Mouse (Mus musculus): ENCODE results near the gene Gm973. TPM values are rescaled to one million over a fixed set of nuclear protein-coding genes. Genes with fewer than 3 reads are reported as not detected.
A peak's percentile ranks its signal among the peaks of the same experiment; 100 is the strongest.

Gene Gm973
- polyA plus RNA-seq, 1 experiment from 2014 or later, result 0.99 TPM

DNA sequence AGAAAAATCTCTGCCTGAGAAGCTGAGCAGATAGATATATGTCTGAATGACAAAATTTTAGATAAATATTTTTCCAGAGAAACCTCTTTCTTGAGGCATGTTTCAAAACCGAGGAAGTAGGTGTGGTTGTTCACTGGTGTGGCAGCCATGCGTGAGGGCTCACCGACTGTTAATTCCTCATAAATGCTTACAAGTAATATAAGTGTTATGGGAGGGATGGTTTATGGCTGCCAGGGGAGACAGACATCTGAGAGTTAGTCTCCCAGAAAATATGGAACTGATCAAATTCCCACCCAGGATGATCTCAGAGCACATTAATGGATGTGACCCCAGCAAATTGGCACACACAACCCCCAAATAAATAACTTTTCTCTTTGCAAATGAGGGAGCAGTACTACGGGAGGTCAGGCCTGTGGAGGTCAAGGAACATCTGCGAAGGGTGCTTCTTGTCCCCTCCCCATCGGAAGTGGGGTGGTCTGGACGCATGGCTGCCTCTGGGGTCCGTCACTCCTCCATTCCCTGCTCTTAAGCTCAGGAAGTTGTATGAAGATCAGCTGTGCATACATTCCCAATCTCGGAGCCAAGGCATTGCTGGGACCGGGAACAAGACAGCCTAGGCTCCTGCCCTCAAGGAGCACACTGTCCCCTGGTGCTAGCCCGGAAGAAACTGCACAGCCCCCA is 78.7 kb downstream of the Gm973 start:
- 87% methylated on average over 11 of the region's 11 CpGs for WGBS
- ATAC-seq (replicated peaks; ENCODE audit: low FRiP score), result no peak
- H3K4me3 ChIP-seq (ENCODE audit: low read depth, low read length), result no peak overlapping the region
- H3K36me3 ChIP-seq (ENCODE audit: control insufficient read depth, insufficient read depth, low read length), result no peaks in the 10 kb centered on the region
- peaks cover 13% of the 10 kb centered on the region; the same call in 1 of the 2 replicates for H3K27me3 ChIP-seq (ENCODE audit: control insufficient read depth, insufficient read depth, low read length)
- H3K27ac ChIP-seq (ENCODE audit: low read depth, low read length), result no peak overlapping the region
- H3K4me2 ChIP-seq (ENCODE audit: low read depth, low read length, severe bottlenecking), result no peak overlapping the region
- H3K4me1 ChIP-seq (replicated peaks; ENCODE audit: control insufficient read depth, insufficient read depth, low read length), result peaks cover 8% of the 10 kb centered on the region
- H3K9me3 ChIP-seq (ENCODE audit: control insufficient read depth, low read length), result no peaks in the 10 kb centered on the region
- no peak for DNase-seq (ENCODE audit: low spot score)
- H3K9ac ChIP-seq (ENCODE audit: low read length), result no peak overlapping the region

DNA sequence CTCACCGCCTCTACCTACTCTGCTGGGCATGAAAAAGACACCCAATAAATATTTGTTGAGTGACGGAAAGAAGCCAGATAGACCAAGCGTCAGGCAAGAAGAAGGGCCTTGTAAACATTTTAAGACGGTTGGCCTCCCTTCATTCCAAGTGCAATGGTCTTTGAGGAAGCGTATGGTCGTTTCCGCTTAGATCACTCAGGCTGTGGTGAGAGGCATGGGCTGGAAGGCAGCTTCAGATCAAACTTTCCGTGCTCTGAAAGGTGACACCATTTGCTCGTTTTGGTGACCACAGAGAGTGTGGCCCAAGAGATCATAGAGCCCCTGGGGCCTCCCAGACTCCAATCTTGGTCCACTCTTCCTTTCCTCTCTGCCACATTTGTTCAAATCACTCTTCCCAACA is 79.5 kb downstream of the Gm973 start:
- no peak overlapping the region for H3K9ac ChIP-seq (ENCODE audit: low read length)
- ATAC-seq (replicated peaks; ENCODE audit: low FRiP score) (no peak), DNase-seq (ENCODE audit: low spot score) (no peak)
- no peaks in the 10 kb centered on the region for H3K36me3 ChIP-seq (ENCODE audit: control insufficient read depth, insufficient read depth, low read length)
- no peaks in the 10 kb centered on the region for H3K9me3 ChIP-seq (ENCODE audit: control insufficient read depth, low read length)
- 84% methylated on average over 9 of the region's 9 CpGs for WGBS
- H3K4me3 ChIP-seq (ENCODE audit: low read depth, low read length), result no peak overlapping the region
- H3K4me2 ChIP-seq (ENCODE audit: low read depth, low read length, severe bottlenecking), result no peak overlapping the region
- H3K27ac ChIP-seq (ENCODE audit: low read depth, low read length), result no peak overlapping the region
- peaks cover 13% of the 10 kb centered on the region; the same call in 1 of the 2 replicates for H3K27me3 ChIP-seq (ENCODE audit: control insufficient read depth, insufficient read depth, low read length)
- peaks cover 8% of the 10 kb centered on the region for H3K4me1 ChIP-seq (replicated peaks; ENCODE audit: control insufficient read depth, insufficient read depth, low read length)

DNA sequence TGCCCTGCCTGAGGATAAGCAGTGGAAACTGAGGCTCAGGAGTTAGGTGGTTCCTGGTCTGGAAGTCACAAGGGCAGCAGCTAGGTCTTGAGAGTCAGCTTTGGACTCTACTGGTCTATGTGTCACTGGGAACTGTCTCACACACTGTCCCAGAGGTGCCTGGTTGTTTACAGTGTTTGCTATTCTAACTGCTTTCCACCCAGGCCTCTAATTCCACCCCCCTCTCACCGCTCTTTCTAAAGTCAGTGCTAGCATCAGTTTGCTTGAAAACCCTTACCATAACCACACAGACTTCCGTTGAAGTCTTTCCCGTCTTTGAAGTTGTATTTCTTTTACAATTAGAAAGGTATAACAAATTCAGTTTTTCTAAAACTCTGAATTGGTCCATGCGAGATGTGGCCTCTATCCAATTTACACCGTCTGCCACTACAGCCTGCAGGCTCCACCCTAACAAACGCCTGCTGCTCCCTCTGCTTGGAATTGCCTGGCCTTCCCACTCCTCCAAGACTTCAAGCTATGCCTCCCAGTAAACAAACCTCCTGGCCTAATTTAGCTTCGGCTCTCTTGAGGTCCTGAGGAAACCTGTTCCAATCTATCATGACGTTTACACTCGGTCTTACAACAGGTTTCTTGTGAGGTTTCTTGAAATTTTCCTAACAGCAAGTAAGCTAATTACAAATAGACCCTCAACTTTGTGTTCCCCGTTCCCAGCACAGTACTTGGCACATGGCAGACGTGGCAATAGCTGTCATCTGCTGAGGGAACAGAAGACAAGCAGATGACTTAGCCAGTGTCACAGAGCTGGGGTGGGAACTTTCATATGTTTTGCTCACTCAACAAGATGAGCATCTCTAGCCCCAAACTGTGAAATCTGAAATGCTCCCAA is 86.7 kb downstream of the Gm973 start:
- no peaks in the 10 kb centered on the region for H3K9me3 ChIP-seq (ENCODE audit: control insufficient read depth, low read length)
- no peak overlapping the region for H3K9ac ChIP-seq (ENCODE audit: low read length)
- 0 out of 2 replicates have a peak, but pooled peaks cover 2% of the 10 kb centered on the region for H3K4me1 ChIP-seq (replicated peaks; ENCODE audit: control insufficient read depth, insufficient read depth, low read length)
- H3K36me3 ChIP-seq (ENCODE audit: control insufficient read depth, insufficient read depth, low read length), result no peaks in the 10 kb centered on the region
- WGBS, result 65% methylated on average over 11 of the region's 11 CpGs
- ATAC-seq (replicated peaks; ENCODE audit: low FRiP score), result no peak
- H3K27ac ChIP-seq (ENCODE audit: low read depth, low read length), result no peak overlapping the region
- H3K4me3 ChIP-seq (ENCODE audit: low read depth, low read length), result no peak overlapping the region
- DNase-seq (ENCODE audit: low spot score), result no peak
- H3K4me2 ChIP-seq (ENCODE audit: low read depth, low read length, severe bottlenecking), result no peak overlapping the region
- H3K27me3 ChIP-seq (ENCODE audit: control insufficient read depth, insufficient read depth, low read length), result no peaks in the 10 kb centered on the region

DNA sequence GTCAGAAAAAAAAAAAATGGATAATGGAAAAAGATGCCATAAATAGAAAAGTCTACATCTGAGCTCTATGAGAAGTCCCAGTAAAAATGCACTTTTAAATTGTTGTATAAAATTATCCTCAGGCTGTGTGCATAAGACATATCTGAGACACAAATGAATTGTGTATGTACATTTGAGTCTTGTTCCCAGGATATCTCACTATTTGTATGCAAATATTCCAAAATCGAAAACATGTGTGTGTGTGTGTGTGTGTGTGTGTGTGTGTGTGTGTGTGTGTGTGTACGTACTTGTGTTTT is 87.3 kb downstream of the Gm973 start:
- Histone ChIP-seq H3K9ac (ENCODE audit: low read length) (no peak overlapping the region), H3K36me3 (ENCODE audit: control insufficient read depth, insufficient read depth, low read length) (no peaks in the 10 kb centered on the region), H3K4me3 (ENCODE audit: low read depth, low read length) (no peak overlapping the region), H3K4me2 (ENCODE audit: low read depth, low read length, severe bottlenecking) (no peak overlapping the region), H3K27me3 (ENCODE audit: control insufficient read depth, insufficient read depth, low read length) (no peaks in the 10 kb centered on the region), H3K4me1 (replicated peaks; ENCODE audit: control insufficient read depth, insufficient read depth, low read length) (0 out of 2 replicates have a peak, but pooled peaks cover 2% of the 10 kb centered on the region), H3K9me3 (ENCODE audit: control insufficient read depth, low read length) (no peaks in the 10 kb centered on the region), H3K27ac (ENCODE audit: low read depth, low read length) (no peak overlapping the region)
- DNase-seq (ENCODE audit: low spot score) (no peak), ATAC-seq (replicated peaks; ENCODE audit: low FRiP score) (no peak)
- 93% methylated on average over 2 of the region's 2 CpGs for WGBS

DNA sequence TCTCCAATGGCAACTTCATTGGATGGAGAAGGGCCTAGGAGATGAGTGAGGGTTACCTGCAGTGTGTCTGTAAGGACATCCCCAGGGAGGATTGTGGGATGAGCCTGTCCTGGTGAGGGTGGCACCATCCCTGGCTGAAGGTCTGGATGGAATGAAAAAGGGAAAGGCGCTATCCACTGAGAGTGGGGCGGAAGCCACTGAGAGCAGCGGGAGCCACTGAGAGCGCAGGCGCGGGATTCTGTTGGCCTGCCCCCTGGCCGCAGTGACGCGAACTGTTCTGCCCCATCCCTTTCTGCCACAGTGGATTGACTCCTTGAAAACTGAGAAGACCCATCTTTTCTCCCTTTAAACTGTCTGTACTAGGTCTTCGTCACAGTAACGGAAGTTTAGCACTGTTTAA is 87.8 kb downstream of the Gm973 start:
- Histone ChIP-seq H3K4me2 (ENCODE audit: low read depth, low read length, severe bottlenecking) (no peak overlapping the region), H3K4me1 (replicated peaks; ENCODE audit: control insufficient read depth, insufficient read depth, low read length) (0 out of 2 replicates have a peak, but pooled peaks cover 2% of the 10 kb centered on the region), H3K4me3 (ENCODE audit: low read depth, low read length) (no peak overlapping the region), H3K27ac (ENCODE audit: low read depth, low read length) (no peak overlapping the region), H3K36me3 (ENCODE audit: control insufficient read depth, insufficient read depth, low read length) (no peaks in the 10 kb centered on the region), H3K9ac (ENCODE audit: low read length) (peak overlapping the region; percentile 0; the same call in 1 of the 2 replicates), H3K9me3 (ENCODE audit: control insufficient read depth, low read length) (no peaks in the 10 kb centered on the region), H3K27me3 (ENCODE audit: control insufficient read depth, insufficient read depth, low read length) (no peaks in the 10 kb centered on the region)
- WGBS, result 24% methylated on average over 11 of the region's 11 CpGs
- ATAC-seq (replicated peaks; ENCODE audit: low FRiP score) (0 out of 2 replicates have a peak, but pooled peaks have one; percentile 18), DNase-seq (ENCODE audit: low spot score) (peak; percentile 76)

DNA sequence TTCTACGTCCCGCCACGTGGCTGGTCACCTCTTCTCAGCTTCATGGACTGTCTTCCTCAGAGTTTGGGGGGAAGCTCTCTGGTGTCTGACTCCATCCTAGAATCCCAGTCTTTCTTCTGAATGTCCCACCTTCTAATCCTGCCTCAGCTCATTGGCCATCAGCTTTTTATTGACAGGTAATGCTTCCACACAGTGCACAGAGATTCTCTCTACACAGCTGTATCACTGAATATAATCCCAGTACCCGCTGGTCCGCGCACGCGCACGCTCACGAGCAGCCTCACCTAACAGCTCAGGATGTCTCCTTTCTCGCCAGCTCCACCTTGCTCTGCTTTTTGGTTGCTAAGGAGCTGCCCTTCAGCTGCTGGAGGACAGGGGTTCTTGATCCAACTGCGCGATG is 90.4 kb downstream of the Gm973 start:
- H3K36me3 ChIP-seq (ENCODE audit: control insufficient read depth, insufficient read depth, low read length), result no peaks in the 10 kb centered on the region
- no peak overlapping the region for H3K27ac ChIP-seq (ENCODE audit: low read depth, low read length)
- H3K27me3 ChIP-seq (ENCODE audit: control insufficient read depth, insufficient read depth, low read length), result no peaks in the 10 kb centered on the region
- DNase-seq (ENCODE audit: low spot score), result no peak
- WGBS, result 86% methylated on average over 13 of the region's 13 CpGs
- ATAC-seq (replicated peaks; ENCODE audit: low FRiP score), result no peak
- H3K4me1 ChIP-seq (replicated peaks; ENCODE audit: control insufficient read depth, insufficient read depth, low read length), result 0 out of 2 replicates have a peak, but pooled peaks cover 2% of the 10 kb centered on the region
- H3K4me2 ChIP-seq (ENCODE audit: low read depth, low read length, severe bottlenecking), result no peak overlapping the region
- H3K4me3 ChIP-seq (ENCODE audit: low read depth, low read length), result no peak overlapping the region
- no peaks in the 10 kb centered on the region for H3K9me3 ChIP-seq (ENCODE audit: control insufficient read depth, low read length)
- no peak overlapping the region for H3K9ac ChIP-seq (ENCODE audit: low read length)

DNA sequence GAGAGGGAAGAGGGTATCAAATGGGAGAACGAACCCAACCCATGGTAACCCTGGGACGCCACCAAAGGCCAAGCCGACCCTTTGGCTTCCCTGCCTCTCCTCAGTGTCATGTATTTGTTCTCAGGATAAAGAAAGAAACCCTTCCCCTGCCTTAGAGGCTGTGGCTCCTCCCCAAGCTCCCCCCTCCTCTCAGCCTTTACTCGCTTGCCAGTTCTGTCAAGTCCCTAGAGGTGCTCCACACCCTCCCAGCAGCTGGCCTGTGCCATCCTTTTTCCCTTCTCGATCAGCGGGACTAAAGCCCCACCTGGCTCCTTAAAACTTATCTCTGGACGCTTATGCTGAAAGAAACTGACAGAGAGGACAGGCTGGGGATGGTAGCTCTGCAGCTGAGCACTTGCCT is 91.0 kb downstream of the Gm973 start:
- Histone ChIP-seq H3K4me1 (replicated peaks; ENCODE audit: control insufficient read depth, insufficient read depth, low read length) (0 out of 2 replicates have a peak, but pooled peaks cover 2% of the 10 kb centered on the region), H3K4me3 (ENCODE audit: low read depth, low read length) (no peak overlapping the region), H3K9me3 (ENCODE audit: control insufficient read depth, low read length) (no peaks in the 10 kb centered on the region), H3K36me3 (ENCODE audit: control insufficient read depth, insufficient read depth, low read length) (no peaks in the 10 kb centered on the region), H3K27me3 (ENCODE audit: control insufficient read depth, insufficient read depth, low read length) (no peaks in the 10 kb centered on the region), H3K4me2 (ENCODE audit: low read depth, low read length, severe bottlenecking) (no peak overlapping the region), H3K27ac (ENCODE audit: low read depth, low read length) (no peak overlapping the region), H3K9ac (ENCODE audit: low read length) (no peak overlapping the region)
- DNase-seq (ENCODE audit: low spot score) (no peak), ATAC-seq (replicated peaks; ENCODE audit: low FRiP score) (no peak)
- WGBS, result 65% methylated on average over 7 of the region's 7 CpGs

DNA sequence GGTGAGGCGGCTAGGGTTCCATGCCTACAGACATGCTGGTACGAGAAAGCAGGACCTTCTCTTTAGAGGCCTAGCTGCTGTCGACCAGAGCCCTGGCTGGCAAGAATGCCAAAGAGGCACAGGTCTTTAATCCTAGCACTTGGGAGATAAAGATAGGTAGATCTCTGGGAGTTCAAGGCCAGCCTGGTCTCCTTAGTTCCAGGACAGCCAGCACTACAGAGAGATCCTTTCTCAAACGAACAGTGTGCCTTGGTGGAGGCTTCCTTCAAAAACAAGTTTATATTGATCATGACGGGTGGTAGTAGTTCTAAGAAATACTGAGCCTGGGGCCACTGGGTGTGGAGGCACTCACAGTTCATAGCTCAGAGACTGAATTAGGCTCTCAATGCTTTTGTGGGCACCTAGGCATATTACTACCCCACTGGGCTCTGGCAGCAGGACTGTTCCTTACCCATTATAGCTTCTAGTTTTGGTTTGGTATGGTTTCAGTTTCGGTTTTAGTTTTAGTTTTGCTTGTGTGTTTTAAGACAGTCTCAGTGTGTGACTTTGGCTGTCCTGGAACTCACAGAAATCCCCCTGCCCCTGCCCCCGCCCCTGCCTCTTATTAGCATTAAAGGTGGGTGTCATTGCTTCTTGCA is 92.2 kb downstream of the Gm973 start:
- 87% methylated on average over 7 of the region's 7 CpGs for WGBS
- Histone ChIP-seq H3K4me3 (ENCODE audit: low read depth, low read length) (no peak overlapping the region), H3K4me2 (ENCODE audit: low read depth, low read length, severe bottlenecking) (no peak overlapping the region), H3K36me3 (ENCODE audit: control insufficient read depth, insufficient read depth, low read length) (no peaks in the 10 kb centered on the region), H3K9ac (ENCODE audit: low read length) (no peak overlapping the region), H3K4me1 (replicated peaks; ENCODE audit: control insufficient read depth, insufficient read depth, low read length) (0 out of 2 replicates have a peak, but pooled peaks cover 2% of the 10 kb centered on the region), H3K9me3 (ENCODE audit: control insufficient read depth, low read length) (no peaks in the 10 kb centered on the region), H3K27me3 (ENCODE audit: control insufficient read depth, insufficient read depth, low read length) (no peaks in the 10 kb centered on the region), H3K27ac (ENCODE audit: low read depth, low read length) (no peak overlapping the region)
- DNase-seq (ENCODE audit: low spot score) (no peak), ATAC-seq (replicated peaks; ENCODE audit: low FRiP score) (no peak)

Data from forebrain, embryonic 11.5 days (tissue).